Mouse (Mus musculus) adrenal gland (tissue): ENCODE data around the gene Parp14.
"Not testable (repeated sequence)": the region's sequence is repeated elsewhere in the genome, so short reads cannot be mapped to it uniquely, and the experiment has no call there.

ENCODE experiments used
- intact Hi-C: fragments of 180-260 bp; cut with DNase I; formaldehyde crosslinking; loops from one replicate; pipeline ENCODE4 v1.15.1; 2025
- long read RNA-seq, 2 experiments: library from polyadenylated mRNA; unstranded; transcript quantifications; one replicate each; pipeline ENCODE4 v2.0.0; 2020; ENCODE audit warnings: borderline replicate concordance in 1 of 2; ENCODE audit not compliant: insufficient replicate concordance in 1 of 2

The Parp14 gene
- long read RNA-seq, experiment 1, partial matches to known transcripts: 0 of 3 reads
- long read RNA-seq, experiment 1, other reads (novel, unspliced or antisense): 3 of 3 reads
- long read RNA-seq, experiment 2, partial matches to known transcripts: 1 of 2 reads
- long read RNA-seq, experiment 2, other reads (novel, unspliced or antisense): 1 of 2 reads

DNA sequence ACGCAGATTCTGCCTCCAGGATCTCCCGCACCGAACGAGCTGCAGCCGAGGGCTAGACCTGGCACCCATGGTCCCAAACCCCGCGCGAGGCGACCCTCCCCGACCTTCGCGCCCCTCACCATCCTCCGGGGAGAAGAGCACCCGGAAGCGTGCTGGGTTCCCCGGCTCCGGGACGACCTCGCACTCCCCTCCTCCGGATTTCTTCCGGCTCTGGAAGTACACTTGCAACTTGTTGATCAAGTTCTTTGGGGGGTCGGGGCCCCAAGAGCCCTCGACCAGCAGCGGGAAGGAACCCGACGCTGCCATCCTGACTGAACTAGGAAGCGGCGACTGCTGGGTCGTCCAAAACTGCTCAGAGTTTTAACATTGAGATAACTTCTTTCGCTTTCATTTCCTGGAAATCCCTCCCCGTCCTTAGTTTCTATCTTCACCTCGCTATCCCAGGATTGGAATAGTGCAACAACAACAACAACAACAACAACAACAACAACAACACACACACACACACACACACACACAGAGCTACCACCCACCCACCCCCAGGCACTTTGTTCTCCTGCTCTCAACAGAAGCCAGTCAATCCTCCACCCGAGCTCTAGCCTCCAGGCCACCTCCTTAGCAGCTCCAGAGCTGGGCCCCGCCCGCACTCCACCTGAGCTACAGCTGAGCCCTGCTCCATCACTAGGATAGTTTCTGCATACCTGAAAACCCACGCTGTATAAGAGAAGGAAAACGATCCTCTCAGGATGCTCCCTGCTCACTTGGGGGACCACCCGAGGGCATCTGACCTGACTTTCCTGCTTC is at the start of gene Parp14:
Gene Parp14, minus strand, starts transcription at position 497 of the 804 bp plus-strand sequence.
- intact Hi-C loops: loop anchor here (5.0 kb wide), 1 partner anchor 41 kb away; no protein-coding TSS in a partner anchor

DNA sequence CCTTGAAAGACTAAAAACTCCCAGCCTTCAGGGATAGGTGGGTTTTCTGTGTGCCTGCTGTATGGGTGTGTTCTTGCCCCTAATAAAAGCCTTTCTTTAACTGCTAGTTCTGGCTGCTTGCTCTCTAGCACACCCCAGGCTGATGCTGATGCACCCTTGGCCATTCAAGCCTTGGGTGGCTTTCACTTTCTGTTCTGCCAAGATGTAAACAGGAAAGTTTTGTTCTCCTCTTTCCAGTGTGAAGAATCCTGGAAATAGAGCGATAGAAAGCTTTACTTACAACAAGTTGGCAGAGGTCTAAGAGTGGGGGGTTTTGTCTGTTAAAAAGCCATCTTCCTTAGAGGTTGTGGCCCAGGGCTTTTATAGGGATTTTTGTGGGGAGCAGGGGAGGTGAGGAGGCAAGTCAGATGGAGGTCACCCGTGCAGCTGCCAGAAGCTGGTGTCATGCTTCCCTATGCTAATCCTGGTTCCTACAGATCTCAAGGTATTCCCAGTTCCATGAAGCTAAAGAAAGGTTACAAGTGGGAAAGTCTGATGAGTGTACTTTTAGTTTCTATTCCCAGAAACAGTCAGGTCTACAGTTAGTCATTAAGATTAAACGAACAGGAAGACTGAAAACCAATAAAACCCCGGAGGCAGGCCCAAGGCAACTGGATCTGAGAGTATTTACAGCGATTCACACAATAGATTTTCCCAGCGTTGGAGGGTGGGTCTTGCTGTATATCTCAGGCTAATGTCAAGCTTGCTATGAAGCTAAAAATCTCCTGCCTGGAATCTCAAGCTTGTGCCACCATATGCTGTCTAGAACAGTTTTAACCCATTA is 47.6 kb upstream of the Parp14 start:
- intact Hi-C loops: no loop called here

DNA sequence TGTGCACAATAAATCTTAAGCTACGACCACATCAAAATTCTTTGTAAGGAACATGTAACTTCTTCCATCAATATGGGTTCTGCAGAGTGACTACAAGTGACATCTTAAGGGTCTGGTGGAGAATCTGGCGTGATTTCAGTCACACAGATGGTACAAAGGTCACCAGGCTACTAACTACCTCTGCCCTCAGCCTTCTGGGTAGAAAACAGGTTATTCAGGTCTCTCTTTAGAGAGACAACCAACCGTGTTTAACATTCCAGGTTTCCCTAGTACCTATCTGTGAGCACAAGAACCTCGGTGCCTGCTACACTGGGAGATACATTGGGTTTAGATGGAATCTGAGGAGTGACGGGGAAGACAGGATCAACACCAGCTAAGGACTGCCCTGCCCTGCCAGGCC is 43.0 kb upstream of the Parp14 start:
- intact Hi-C loops: loop anchor here (5.0 kb wide), 1 partner anchor 42 kb away; the partner anchor contains the start of gene Parp14

DNA sequence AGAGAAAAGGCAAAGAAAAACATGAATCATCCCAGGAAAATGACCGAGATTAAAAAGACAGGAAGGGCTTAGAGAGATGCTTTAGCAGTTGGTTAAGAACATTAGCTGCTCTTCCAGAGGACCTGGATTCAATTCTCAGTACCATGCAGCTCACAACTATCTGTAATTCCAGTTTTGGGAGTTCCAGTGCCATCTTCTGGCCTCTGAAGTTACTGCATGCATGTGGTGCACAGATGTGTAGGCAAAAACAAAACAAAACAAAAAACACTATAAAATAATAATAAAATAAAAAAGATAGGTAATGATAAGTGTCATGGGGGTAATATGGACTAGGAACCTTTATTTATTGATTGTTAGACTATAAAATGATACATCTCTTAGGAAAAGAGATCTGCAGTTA is 42.2 kb upstream of the Parp14 start:
- intact Hi-C loops: loop anchor here (5.0 kb wide), 1 partner anchor 41 kb away; the partner anchor contains the start of gene Parp14

DNA sequence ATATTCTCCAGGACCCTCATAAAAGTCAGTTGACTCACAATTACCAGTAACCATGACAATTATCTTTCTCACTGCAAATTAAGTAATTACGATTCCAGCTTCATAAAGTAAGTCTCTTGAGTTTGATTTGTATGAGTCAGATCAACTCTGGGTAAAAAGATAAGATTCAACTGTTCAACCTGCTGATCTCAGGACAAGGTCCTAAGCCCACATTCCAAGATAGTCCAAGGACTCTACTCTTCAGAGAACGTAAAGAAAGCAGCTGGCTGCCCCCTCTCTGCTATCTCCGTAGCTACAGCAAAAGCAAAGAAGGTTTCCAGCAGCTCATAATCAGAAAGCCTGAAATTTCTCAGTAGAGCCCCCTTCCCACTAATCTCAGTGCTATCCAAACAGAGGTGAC is 40.1 kb upstream of the Parp14 start:
- intact Hi-C loops: loop anchor here (5.0 kb wide), 1 partner anchor 39 kb away; the partner anchor contains the start of gene Parp14

DNA sequence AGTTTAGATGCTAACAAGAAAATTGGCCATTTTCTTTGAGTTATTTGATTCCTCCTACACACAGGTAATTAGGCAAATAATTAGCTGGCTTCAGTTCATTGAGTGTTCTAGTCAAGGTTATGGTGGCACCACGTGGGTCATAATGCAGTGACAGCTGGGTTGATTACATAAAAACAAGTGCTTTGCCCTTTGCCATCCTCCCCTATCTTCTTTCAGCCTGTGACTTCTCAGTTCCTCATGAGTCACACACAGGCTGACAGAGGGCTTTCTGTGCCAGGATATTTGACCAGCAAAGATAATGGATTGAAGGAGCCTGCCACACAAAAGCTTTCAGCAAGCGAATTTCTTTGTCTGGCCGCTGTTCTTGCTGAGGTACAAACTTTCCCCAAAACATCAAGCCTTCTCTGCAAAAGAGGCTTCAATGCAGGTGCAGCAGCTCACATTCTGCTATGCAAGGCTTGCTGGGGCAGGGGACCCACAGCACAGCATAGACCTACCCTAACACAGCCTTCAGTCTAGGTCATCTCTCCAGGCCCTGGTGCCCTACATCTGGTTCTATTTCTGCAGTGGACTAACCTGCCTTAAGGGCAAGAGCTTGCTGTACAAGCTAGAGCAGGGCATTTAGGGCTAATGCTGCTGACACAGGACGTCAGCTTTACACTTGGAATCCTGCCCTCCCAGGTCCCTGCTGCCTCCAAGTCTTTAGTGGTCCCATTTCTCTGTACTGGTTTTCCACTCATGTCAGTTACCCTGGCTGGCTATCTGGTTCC is 36.3 kb upstream of the Parp14 start:
- intact Hi-C loops: no loop called here

DNA sequence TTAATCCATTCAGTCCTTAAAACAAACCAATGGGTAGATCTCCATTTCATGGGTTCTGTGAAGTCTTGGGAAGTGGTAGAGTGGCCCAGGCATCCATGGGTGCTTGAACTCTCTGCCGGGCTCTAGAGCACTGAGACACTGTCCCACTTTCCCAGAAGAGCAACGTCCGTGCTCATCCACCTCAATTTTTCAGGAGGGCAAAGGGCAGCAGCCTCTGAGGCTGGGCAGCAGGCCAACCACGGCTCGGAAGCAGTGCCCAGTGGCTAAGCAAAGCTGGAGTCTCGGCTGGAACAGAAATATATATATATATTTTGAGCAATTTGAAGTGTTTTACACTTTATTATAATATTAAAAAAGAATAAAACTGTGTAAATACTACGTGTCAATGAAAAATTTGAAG is 35.5 kb upstream of the Parp14 start:
- intact Hi-C loops: no loop called here

DNA sequence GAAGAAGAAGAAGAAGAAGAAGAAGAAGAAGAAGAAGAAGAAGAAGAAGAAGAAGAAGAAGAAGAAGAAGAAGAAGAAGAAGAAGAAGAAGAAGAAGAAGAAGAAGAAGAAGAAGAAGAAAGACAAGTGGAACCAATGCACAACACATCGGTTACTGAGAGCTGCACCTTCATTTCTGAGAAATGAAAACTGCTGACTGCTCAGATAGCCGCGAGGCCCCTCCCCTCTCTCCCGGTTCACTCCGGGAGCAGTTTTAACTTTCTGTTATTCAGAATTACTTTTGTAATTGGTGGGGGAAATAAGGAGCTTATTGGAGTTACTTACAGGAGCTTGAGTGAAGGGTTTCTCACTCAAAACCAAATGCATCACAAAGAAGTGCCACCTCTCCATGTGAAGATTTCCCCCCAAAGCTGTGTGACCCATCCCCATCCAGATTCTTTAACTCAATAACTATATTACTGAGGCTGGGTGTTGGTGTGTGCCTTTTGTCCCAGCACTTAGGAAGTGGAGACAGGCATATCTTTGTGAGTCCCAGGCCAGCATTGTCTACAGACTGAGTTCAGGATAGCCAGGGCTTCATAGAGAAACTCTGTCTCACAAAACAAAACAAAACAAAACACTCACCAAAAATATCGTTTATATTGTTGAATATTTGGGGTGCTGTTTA is 34.6 kb upstream of the Parp14 start:
- intact Hi-C loops: no loop called here

DNA sequence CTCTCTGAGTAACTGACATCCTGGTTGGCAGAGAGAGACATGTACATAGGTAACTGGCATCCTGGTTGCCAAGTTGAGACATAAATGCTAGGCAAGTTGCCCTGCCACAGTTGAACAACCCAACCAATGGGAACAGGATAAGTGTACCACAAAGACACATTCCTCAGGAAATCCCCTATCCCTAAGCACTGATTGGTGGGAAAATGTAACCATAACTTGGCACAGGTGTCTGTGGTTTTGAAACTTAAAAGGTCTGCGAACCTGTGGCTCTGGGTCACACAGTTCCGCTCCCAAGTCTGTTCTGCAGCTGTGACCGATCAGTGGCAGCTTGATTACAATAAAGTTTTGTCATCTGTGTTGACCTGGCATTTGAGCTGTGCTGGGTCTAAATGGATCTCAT is 34.0 kb upstream of the Parp14 start:
- intact Hi-C loops: no loop called here

DNA sequence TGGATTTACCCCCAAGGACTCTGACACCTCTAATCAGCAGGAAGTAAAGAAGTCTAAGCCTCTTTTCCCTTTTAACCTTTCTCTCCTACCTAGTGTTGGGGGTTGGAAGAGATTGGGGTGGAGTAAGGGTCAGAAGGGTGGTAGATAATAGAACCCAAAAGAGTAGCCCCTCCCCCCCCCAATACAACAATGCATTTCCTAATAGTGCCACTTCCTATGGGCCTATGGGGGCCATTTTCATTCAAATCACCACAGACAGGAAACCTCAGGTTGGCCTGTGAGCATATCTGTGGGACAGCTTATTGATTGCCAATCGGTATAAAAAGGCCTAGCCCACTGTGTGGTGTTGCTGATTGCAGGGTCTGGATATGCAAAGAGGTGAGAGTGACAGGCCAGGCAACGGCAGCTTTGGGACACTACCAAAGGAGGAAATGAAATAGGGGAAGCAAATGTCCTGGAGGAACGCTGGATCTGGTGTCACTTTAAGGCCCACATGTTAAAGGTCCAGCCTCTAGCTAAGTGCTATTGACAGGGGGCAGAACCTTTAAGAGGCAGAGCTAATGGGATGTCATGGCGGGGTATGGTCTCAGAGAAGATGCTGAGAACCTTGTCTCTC is 32.9 kb upstream of the Parp14 start:
- intact Hi-C loops: no loop called here

DNA sequence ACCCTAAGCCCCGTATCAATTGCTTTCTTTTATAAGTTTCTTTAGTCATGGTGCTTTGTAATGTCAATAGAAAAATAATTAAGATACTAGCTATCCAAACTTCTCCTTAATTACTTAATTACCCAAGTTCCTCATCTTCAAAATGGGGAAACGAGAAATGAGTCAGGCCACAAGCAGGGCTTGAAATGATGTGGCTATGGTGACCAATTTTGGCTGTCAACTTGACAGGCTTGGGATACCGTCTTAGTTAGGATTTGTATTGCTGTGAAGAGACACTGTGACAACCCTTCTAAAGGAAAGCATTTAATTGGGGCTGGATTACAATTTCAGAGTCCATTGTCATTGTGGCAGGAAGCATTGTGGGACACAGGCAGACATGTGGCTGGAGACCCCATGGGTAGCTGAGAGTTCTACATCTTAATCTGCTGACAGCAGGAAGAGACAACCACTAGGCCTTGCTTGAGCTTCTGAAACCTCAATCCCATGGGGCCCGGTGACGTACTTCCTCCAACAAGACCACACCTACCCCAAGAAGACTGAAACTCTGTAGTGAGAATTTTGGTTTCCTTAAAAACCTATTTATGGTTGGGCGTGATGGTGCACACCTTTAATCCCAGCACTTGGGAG is 31.8 kb upstream of the Parp14 start:
- intact Hi-C loops: no loop called here

DNA sequence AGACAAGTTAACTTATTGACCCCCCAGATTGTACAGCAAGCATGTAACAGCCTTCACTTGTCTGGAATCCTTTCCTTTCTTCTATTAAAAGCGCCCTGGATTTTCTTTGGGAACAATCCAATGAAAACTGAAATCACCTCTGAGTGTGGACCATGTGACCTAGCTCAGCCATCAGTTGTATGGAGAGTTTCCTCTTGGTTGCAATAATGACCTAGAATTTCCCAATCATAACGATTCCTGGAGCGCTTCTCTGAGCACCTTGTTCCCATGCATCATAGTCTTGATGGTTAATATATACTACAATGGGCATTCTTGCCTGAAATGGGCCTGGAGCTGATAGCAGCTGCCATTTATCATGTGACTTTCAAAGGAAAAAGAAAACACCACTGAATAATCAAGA is 29.2 kb upstream of the Parp14 start:
- intact Hi-C loops: no loop called here

DNA sequence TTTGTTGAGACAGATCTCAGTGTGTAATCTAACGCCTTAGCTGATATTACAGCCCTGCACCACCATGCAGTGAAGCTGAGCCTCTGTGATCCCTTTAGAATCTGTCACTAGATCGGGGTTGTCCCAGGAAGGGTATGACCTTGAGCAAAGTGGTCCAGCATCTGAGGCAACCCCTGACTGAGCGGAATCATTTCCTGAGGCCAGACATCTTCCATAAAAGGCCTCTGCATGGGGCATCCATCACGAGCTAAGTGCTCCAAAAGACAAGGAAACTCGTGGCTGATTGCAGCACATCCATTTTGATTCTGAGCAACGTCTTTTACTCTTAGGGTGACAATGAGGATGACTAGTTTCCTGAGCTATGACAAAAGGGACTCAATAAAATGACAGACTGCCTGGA is 23.7 kb upstream of the Parp14 start:
- intact Hi-C loops: no loop called here

DNA sequence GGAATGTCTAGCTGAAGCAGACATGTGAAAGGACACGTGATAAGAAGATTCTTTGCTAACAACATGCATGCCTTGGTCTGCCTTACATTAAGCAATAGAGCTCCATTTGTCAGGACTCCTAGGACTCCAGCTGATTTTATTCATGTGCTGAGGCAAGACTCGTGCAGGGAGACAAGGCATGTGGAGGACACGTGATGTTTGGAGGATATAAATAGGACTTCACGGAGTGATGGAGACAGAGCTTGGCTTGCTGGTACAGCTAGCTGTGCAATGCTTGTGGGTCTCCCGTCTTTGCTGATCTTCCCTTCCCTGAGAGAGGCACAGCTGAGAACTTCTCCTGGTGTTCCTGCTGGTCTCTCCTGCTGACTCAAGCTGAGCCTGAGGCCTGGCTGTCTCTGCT is 20.3 kb upstream of the Parp14 start:
- intact Hi-C loops: not testable (repeated sequence)

DNA sequence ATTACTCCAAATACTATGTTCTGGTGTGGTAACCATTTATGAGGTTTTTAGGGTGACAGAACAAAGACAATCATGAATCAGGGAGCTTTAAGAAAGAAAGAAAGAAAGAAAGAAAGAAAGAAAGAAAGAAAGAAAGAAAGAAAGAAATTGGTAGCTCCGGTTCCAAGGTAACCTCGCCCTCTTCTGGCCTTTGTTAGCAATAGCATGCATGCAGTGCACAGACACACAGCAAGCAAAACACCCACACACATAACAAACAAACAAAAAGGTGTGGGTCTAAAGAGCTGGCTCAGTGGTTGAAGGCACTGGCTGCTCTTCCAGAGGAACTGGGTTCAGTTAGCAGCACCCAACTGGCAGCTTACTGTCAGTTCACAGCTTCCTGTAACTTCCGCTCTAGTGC is 19.3 kb upstream of the Parp14 start:
- intact Hi-C loops: no loop called here

DNA sequence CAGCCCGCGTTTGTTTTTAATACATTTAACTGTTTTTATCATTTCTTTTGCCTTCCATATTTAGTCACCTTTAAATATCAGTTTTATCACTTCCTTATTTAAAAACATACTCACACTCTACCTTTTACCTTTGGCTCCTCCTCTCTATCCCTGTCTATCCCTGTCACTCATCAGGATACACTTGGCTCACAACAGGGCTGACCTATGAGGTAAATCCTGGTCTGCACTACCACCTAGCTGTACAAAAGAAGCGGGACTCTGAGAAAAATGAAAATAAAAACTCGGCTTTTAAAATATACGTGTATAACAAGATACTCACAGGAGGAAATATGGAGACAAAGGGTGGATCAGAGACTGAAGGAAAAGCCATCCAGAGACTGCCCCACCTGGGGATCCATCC is 17.6 kb upstream of the Parp14 start:
- intact Hi-C loops: no loop called here

DNA sequence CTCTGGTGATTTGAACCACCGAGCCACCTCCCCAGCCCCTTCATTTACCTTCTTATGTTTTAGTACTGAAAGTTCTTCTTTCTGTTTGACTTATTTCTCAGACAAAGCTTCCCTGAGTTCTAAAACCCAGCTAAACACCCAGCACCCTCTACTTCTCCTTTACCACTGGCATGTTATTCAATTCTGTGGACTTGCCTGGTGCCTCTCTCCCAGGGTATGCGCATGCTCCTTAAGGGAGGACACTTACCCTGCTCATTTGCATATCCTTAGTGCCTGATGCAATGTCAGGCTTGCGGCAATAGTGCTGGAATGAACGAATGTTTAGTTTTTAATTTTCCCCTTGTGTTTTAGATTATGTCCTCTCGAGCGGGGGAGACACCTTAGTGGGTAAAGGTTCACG is 16.8 kb upstream of the Parp14 start:
- intact Hi-C loops: no loop called here

DNA sequence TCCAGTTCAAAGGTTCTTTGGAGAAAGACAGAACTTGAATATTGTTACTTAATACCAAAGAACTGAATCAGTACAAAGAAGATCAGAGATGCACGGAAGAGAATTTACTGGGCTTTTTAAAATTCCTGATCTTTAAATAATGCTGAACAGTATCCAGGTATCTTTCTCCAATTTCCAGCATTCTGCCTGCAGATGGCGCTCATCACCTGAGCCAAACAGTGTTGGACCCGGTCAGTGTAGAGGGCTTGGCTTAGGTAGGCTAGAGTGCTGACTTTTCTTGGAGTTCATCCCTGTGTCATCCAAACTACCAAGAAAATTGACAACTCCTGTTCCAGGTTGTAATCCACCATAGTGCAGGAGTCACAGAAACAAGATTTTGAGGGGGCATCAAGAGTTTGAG is 3.1 kb upstream of the Parp14 start:
- intact Hi-C loops: loop anchor here (1.0 to 5.0 kb wide), 2 partner anchors 38 to 64 kb away; partner anchors contain the start of gene Parp9

DNA sequence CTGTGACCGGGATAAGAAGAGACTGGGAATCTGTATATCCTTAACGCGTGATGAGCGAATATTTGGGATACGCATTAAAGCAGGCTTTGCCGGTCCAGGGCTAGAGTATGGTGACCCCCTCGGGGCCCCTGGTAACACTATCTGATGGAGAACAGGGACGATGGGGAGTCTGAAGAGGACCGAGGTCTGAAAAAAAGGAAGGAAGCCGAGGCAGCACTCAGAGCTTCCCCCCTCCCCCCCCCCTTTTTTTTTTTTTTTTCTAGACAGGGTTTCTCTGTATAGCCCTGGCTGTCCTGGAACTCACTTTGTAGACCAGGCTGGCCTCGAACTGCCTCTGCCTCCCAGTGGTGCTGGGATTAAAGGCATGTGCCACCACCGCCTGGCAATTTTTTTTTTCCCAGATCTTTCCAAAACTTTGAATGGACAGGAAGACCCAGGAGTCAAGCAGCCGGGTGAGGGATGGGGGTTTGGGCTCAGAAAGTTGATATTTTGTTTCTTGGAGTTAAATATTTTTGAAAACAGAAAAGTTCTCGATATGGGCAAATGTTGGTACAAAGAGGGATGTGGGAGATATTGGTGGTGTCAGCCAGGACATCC is 1.2 kb upstream of the Parp14 start:
- intact Hi-C loops: loop anchor here (5.0 kb wide), 1 partner anchor 40 kb away; no protein-coding TSS in a partner anchor
